Mouse (Mus musculus): ENCODE measurements at regions not wholly inside any gene's neighbourhood (a gene's known extent, or its start where the extent isn't known, plus 50 kb on each side); places are given as distances from the start of the nearest gene placed in this dataset.

DNA sequence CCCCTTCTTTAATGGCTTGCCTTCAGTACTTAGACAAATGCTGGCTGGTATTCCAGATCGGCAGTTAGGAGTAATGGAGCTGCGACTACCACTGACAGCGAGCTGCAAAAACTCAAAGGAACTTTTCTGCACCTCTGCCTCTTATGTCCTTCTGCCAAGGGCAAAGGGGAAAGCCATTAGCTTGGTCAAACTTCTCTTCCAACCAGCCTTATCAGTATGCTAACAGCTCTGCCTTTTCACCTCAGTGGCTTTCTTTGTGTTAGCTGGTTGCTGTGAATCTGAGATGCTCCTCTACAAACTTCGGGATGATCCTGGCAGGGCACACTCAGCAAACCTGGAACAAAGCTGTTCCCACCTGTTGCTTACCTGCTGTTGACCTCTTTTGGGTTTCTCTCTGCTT is 89.4 kb upstream of the Hs6st1 start:
- TF ChIP-seq POLR2A (IDR thresholded peaks at IDR 0.05; ENCODE audit: extremely low read depth, insufficient read depth, low read length), result no peak
- TF ChIP-seq CTCF (IDR thresholded peaks at IDR 0.05; ENCODE audit: low read depth, low read length), result no peak
